ENCODE assay signal across 8 mouse cellular contexts in the genomic region with DNA sequence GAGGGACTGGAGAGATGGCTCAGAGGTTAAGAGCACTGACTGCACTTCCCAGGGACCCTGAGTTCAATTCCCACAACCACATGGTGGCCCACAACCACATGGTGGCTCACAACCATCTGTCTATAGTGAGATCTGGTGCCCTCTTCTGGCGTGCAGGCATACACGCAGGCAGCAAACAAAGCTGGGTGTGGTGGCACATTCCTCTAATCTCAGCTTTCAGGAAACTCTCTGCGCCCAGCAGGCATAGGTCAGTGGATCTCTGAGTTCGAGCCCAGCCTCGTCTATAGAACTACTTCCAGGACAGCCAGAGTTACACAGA. TPM values are rescaled to one million over a fixed set of nuclear protein-coding genes. Genes with fewer than 3 reads are reported as not detected.
DNase-seq lines count a peak whose midpoint lies in the region; ATAC-seq and TF ChIP-seq lines count a peak whose summit lies in the region.

No protein-coding gene starts in this region.

- H3K9ac ChIP-seq in hindbrain, embryonic 13.5 days = no peak overlapping the region
- peak overlapping the region; percentile 24; the same call in 1 of the 2 replicates for H3K9ac ChIP-seq in ES-Bruce4 (ENCODE audit: low read depth, poor library complexity, severe bottlenecking)
- no peak overlapping the region for H3K9ac ChIP-seq in intestine, embryonic 15.5 days

- H3K4me2 ChIP-seq in hindbrain, embryonic 13.5 days = no peak overlapping the region
- no peak overlapping the region for H3K4me2 ChIP-seq in intestine, embryonic 15.5 days (replicated peaks)

- DNase-seq in hindbrain, embryonic 10.5 days (ENCODE audit: low spot score) = peak; percentile 59
- DNase-seq in c-Kit-positive CD71-positive TER-119-positive erythroid progenitor cells, embryonic 14.5 days (ENCODE audit: low spot score) = peak; percentile 61
- DNase-seq in lung, postnatal 14 days = peak; percentile 58
- DNase-seq in thymus, postnatal 0 days (ENCODE audit: low spot score) = peak; percentile 72
- DNase-seq in left cerebral cortex, adult 11 months (ENCODE audit: low spot score) = no peak

- H3K36me3 ChIP-seq in hindbrain, embryonic 10.5 days = 0 out of 2 replicates have a peak, but pooled peaks cover 5% of the 10 kb centered on the region
- H3K36me3 ChIP-seq in hindbrain, embryonic 13.5 days = no peaks in the 10 kb centered on the region
- no peaks in the 10 kb centered on the region for H3K36me3 ChIP-seq in ES-Bruce4 (ENCODE audit: control insufficient read depth, insufficient read depth, low read length, poor library complexity, severe bottlenecking)
- H3K36me3 ChIP-seq in intestine, embryonic 15.5 days = no peaks in the 10 kb centered on the region

- TF ChIP-seq EP300 in ES-Bruce4 (IDR thresholded peaks at IDR 0.05; ENCODE audit: insufficient read depth, low read depth, low read length) = peak; percentile 80; the same call in 1 of the 2 replicates

- WGBS in hindbrain, embryonic 10.5 days = 32% methylated on average over 5 of the region's 5 CpGs
- WGBS in hindbrain, embryonic 13.5 days = 36% methylated on average over 5 of the region's 5 CpGs
- 26% methylated on average over 5 of the region's 5 CpGs for WGBS in intestine, embryonic 15.5 days

- H3K4me3 ChIP-seq in hindbrain, embryonic 10.5 days = no peak overlapping the region
- no peak overlapping the region for H3K4me3 ChIP-seq in hindbrain, embryonic 13.5 days
- no peak overlapping the region for H3K4me3 ChIP-seq in ES-Bruce4 (ENCODE audit: low read depth, low read length)
- no peak overlapping the region for H3K4me3 ChIP-seq in intestine, embryonic 15.5 days (replicated peaks)

- no peak for TF ChIP-seq POLR2A in ES-Bruce4 (IDR thresholded peaks at IDR 0.05; ENCODE audit: insufficient read depth, low read length)

- H3K9me3 ChIP-seq in hindbrain, embryonic 10.5 days = no peaks in the 10 kb centered on the region
- H3K9me3 ChIP-seq in hindbrain, embryonic 13.5 days = no peaks in the 10 kb centered on the region
- H3K9me3 ChIP-seq in ES-Bruce4 (replicated peaks; ENCODE audit: control insufficient read depth, insufficient read depth, low read length, poor library complexity, severe bottlenecking) = no peaks in the 10 kb centered on the region
- H3K9me3 ChIP-seq in intestine, embryonic 15.5 days = no peaks in the 10 kb centered on the region

- no peak overlapping the region for H3K27ac ChIP-seq in hindbrain, embryonic 10.5 days
- no peak overlapping the region for H3K27ac ChIP-seq in hindbrain, embryonic 13.5 days
- H3K27ac ChIP-seq in ES-Bruce4 (ENCODE audit: insufficient read depth, low read length) = peak overlapping the region; percentile 68
- H3K27ac ChIP-seq in intestine, embryonic 15.5 days = no peak overlapping the region

- ATAC-seq in hindbrain, embryonic 13.5 days (ENCODE audit: low FRiP score) = no peak
- peak; percentile 39; the same call in 1 of the 2 replicates for ATAC-seq in intestine, embryonic 15.5 days

- H3K27me3 ChIP-seq in hindbrain, embryonic 10.5 days (ENCODE audit: insufficient read depth, poor library complexity, severe bottlenecking) = no peaks in the 10 kb centered on the region
- H3K27me3 ChIP-seq in hindbrain, embryonic 13.5 days = no peaks in the 10 kb centered on the region
- H3K27me3 ChIP-seq in ES-Bruce4 (ENCODE audit: control insufficient read depth, insufficient read depth, low read length, poor library complexity, severe bottlenecking) = no peaks in the 10 kb centered on the region
- H3K27me3 ChIP-seq in intestine, embryonic 15.5 days (replicated peaks) = no peaks in the 10 kb centered on the region

- TF ChIP-seq CTCF in ES-Bruce4 (IDR thresholded peaks at IDR 0.05; ENCODE audit: low read depth, low read length) = peak; percentile 99

- H3K4me1 ChIP-seq in hindbrain, embryonic 10.5 days (replicated peaks) = peaks cover 12% of the 10 kb centered on the region
- H3K4me1 ChIP-seq in hindbrain, embryonic 13.5 days (replicated peaks) = peaks cover 17% of the 10 kb centered on the region
- no peaks in the 10 kb centered on the region for H3K4me1 ChIP-seq in ES-Bruce4 (ENCODE audit: control insufficient read depth, insufficient read depth, low read length)
- peaks cover 5% of the 10 kb centered on the region for H3K4me1 ChIP-seq in intestine, embryonic 15.5 days (replicated peaks)

RNA-seq across cellular contexts. Expression of gene Prrg2, which starts 5.5 kb away (rescaled TPM):
- 16.9 and 18.6 TPM in 2 replicates for polyA plus RNA-seq in hindbrain, embryonic 10.5 days (2016; fragmentation: Nextera tagmentation; extraction: Ambion mirVana)
- polyA plus RNA-seq in hindbrain, embryonic 13.5 days (2015; fragmentation: Nextera tagmentation; extraction: Ambion mirVana) = 14.8 and 17.1 TPM in 2 replicates
- polyA plus RNA-seq in ES-Bruce4 (2011; ENCODE audit: insufficient read depth, insufficient read length, low read depth, missing spikeins) = 7.7 and 12.0 TPM in 2 replicates
- polyA plus RNA-seq in intestine, embryonic 15.5 days (2015; fragmentation: Nextera tagmentation; extraction: Ambion mirVana) = 29.2 and 29.5 TPM in 2 replicates
- polyA plus RNA-seq in thymus, postnatal 0 days (2015; fragmentation: Nextera tagmentation; extraction: Ambion mirVana) = 9.9 and 10.0 TPM in 2 replicates

RNA-seq across cellular contexts. Expression of gene Nosip, which starts 5.7 kb away (rescaled TPM):
- 67.8 and 70.7 TPM in 2 replicates for polyA plus RNA-seq in hindbrain, embryonic 10.5 days (2016; fragmentation: Nextera tagmentation; extraction: Ambion mirVana)
- 58.0 and 58.5 TPM in 2 replicates for polyA plus RNA-seq in hindbrain, embryonic 13.5 days (2015; fragmentation: Nextera tagmentation; extraction: Ambion mirVana)
- polyA plus RNA-seq in ES-Bruce4 (2011; ENCODE audit: insufficient read depth, insufficient read length, low read depth, missing spikeins) = 58.1 and 62.4 TPM in 2 replicates
- polyA plus RNA-seq in intestine, embryonic 15.5 days (2015; fragmentation: Nextera tagmentation; extraction: Ambion mirVana) = 49.5 and 50.5 TPM in 2 replicates
- polyA plus RNA-seq in thymus, postnatal 0 days (2015; fragmentation: Nextera tagmentation; extraction: Ambion mirVana) = 84.4 and 86.3 TPM in 2 replicates

RNA-seq across cellular contexts. Expression of gene Prr12, which starts 15.3 kb away (rescaled TPM):
- polyA plus RNA-seq in hindbrain, embryonic 10.5 days (2016; fragmentation: Nextera tagmentation; extraction: Ambion mirVana) = 11.9 and 13.4 TPM in 2 replicates
- 13.8 and 14.5 TPM in 2 replicates for polyA plus RNA-seq in hindbrain, embryonic 13.5 days (2015; fragmentation: Nextera tagmentation; extraction: Ambion mirVana)
- 35.0 and 35.5 TPM in 2 replicates for polyA plus RNA-seq in ES-Bruce4 (2011; ENCODE audit: insufficient read depth, insufficient read length, low read depth, missing spikeins)
- polyA plus RNA-seq in intestine, embryonic 15.5 days (2015; fragmentation: Nextera tagmentation; extraction: Ambion mirVana) = 7.1 and 8.7 TPM in 2 replicates
- polyA plus RNA-seq in thymus, postnatal 0 days (2015; fragmentation: Nextera tagmentation; extraction: Ambion mirVana) = 7.6 and 9.0 TPM in 2 replicates

RNA-seq across cellular contexts. Expression of gene Rcn3, which starts 24.1 kb away (rescaled TPM):
- polyA plus RNA-seq in hindbrain, embryonic 10.5 days (2016; fragmentation: Nextera tagmentation; extraction: Ambion mirVana) = 127 and 135 TPM in 2 replicates
- polyA plus RNA-seq in hindbrain, embryonic 13.5 days (2015; fragmentation: Nextera tagmentation; extraction: Ambion mirVana) = 93.8 and 103 TPM in 2 replicates
- 66.7 and 88.2 TPM in 2 replicates for polyA plus RNA-seq in ES-Bruce4 (2011; ENCODE audit: insufficient read depth, insufficient read length, low read depth, missing spikeins)
- polyA plus RNA-seq in intestine, embryonic 15.5 days (2015; fragmentation: Nextera tagmentation; extraction: Ambion mirVana) = 265 and 267 TPM in 2 replicates
- 41.4 and 41.8 TPM in 2 replicates for polyA plus RNA-seq in thymus, postnatal 0 days (2015; fragmentation: Nextera tagmentation; extraction: Ambion mirVana)

RNA-seq across cellular contexts. Expression of gene Fcgrt, which starts 35.7 kb away (rescaled TPM):
- 9.9 and 13.1 TPM in 2 replicates for polyA plus RNA-seq in hindbrain, embryonic 10.5 days (2016; fragmentation: Nextera tagmentation; extraction: Ambion mirVana)
- polyA plus RNA-seq in hindbrain, embryonic 13.5 days (2015; fragmentation: Nextera tagmentation; extraction: Ambion mirVana) = 26.9 and 28.3 TPM in 2 replicates
- polyA plus RNA-seq in ES-Bruce4 (2011; ENCODE audit: insufficient read depth, insufficient read length, low read depth, missing spikeins) = 2.0 and 2.5 TPM in 2 replicates
- 153 and 168 TPM in 2 replicates for polyA plus RNA-seq in intestine, embryonic 15.5 days (2015; fragmentation: Nextera tagmentation; extraction: Ambion mirVana)
- 42.6 and 47.6 TPM in 2 replicates for polyA plus RNA-seq in thymus, postnatal 0 days (2015; fragmentation: Nextera tagmentation; extraction: Ambion mirVana)
